Mouse (Mus musculus): Measurements from ENCODE around the gene Arel1.

Gene Arel1

GRCm38 (mm10) chr12:84970428-84971096 is at the start of gene Arel1, which contains the start of gene Fcf1:
Arel1 (minus strand) TSS chr12:84970900.
Fcf1 (plus strand) TSS chr12:84970897.
- in situ Hi-C loops (cut with MseI, MboI): no loop called here

GRCm38 (mm10) chr12:85012185-85012584 is 41.5 kb upstream of the Arel1 start:
- in situ Hi-C loops (cut with MseI, MboI): no loop called here

- in situ Hi-C loops (cut with MseI, MboI): no loop called here
Measured at GRCm38 (mm10) chr12:85010541-85010940, 39.8 kb upstream of the Arel1 start.

GRCm38 (mm10) chr12:85009776-85010175 is 39.1 kb upstream of the Arel1 start:
- in situ Hi-C loops (cut with MseI, MboI): no loop called here

- in situ Hi-C loops (cut with MseI, MboI): no loop called here
Measured at GRCm38 (mm10) chr12:85007021-85007420, 36.3 kb upstream of the Arel1 start.

- in situ Hi-C loops (cut with MseI, MboI): no loop called here
Measured at GRCm38 (mm10) chr12:85006206-85006605, 35.5 kb upstream of the Arel1 start.

- in situ Hi-C loops (cut with MseI, MboI): no loop called here
Measured at GRCm38 (mm10) chr12:84999053-84999452, 28.4 kb upstream of the Arel1 start.

- in situ Hi-C loops (cut with MseI, MboI): no loop called here
Measured at GRCm38 (mm10) chr12:84996501-84997398, 26.1 kb upstream of the Arel1 start.

- in situ Hi-C loops (cut with MseI, MboI): no loop called here
Measured at GRCm38 (mm10) chr12:84996083-84996496, 25.4 kb upstream of the Arel1 start, which contains the start of gene Ylpm1. Ylpm1 (plus strand) TSS chr12:84996321.

GRCm38 (mm10) chr12:84995112-84995761 is 24.5 kb upstream of the Arel1 start:
- in situ Hi-C loops (cut with MseI, MboI): no loop called here

GRCm38 (mm10) chr12:84989456-84989855 is 18.8 kb upstream of the Arel1 start:
- in situ Hi-C loops (cut with MseI, MboI): no loop called here

GRCm38 (mm10) chr12:84979264-84979862 is 8.7 kb upstream of the Arel1 start:
- in situ Hi-C loops (cut with MseI, MboI): no loop called here

- in situ Hi-C loops (cut with MseI, MboI): no loop called here
Measured at GRCm38 (mm10) chr12:84969656-84970427, 858 bp downstream of the Arel1 start.

- in situ Hi-C loops (cut with MseI, MboI): no loop called here
Measured at GRCm38 (mm10) chr12:84968831-84969655, 1.7 kb downstream of the Arel1 start.

GRCm38 (mm10) chr12:84962606-84963005 is 8.1 kb downstream of the Arel1 start:
- in situ Hi-C loops (cut with MseI, MboI): no loop called here

- in situ Hi-C loops (cut with MseI, MboI): no loop called here
Measured at GRCm38 (mm10) chr12:84958794-84959356, 11.8 kb downstream of the Arel1 start.

- in situ Hi-C loops (cut with MseI, MboI): no loop called here
Measured at GRCm38 (mm10) chr12:84956317-84956716, 14.4 kb downstream of the Arel1 start.

GRCm38 (mm10) chr12:84952351-84952750 is 18.3 kb downstream of the Arel1 start:
- in situ Hi-C loops (cut with MseI, MboI): no loop called here

GRCm38 (mm10) chr12:84951531-84951930 is 19.2 kb downstream of the Arel1 start:
- in situ Hi-C loops (cut with MseI, MboI): no loop called here

- in situ Hi-C loops (cut with MseI, MboI): no loop called here
Measured at GRCm38 (mm10) chr12:84950763-84951162, 19.9 kb downstream of the Arel1 start.
